Mouse (Mus musculus) left cerebral cortex, postnatal 14 days (tissue): Measurements from ENCODE around the gene Tnfsf14. TPM values are rescaled to one million over a fixed set of nuclear protein-coding genes. Genes with fewer than 3 reads are reported as not detected.

ENCODE experiments used
- DNase-seq, 2 experiments: peaks; one replicate each; pipeline ENCODE4 v3.0.0; 2021 to 2022; ENCODE audit warnings: low spot score in 2 of 2, mixed read lengths in 1 of 2
- intact Hi-C: fragments of 180-260 bp; cut with DNase I; formaldehyde crosslinking; loops from one replicate; pipeline ENCODE4 v1.15.1; 2025
- microRNA-seq, 2 experiments: library from miRNA; unstranded; fragments of <30 nt; microRNA quantifications; one replicate each; pipeline ENCODE4 v1.2.0; 2022
- total RNA-seq, 2 experiments: library from RNA; stranded (reverse); gene quantifications; 2 replicates each; pipeline ENCODE4 v1.2.3; 2021

Gene Tnfsf14
- total RNA-seq, 2 experiments from 2014 or later, result not detected

DNA sequence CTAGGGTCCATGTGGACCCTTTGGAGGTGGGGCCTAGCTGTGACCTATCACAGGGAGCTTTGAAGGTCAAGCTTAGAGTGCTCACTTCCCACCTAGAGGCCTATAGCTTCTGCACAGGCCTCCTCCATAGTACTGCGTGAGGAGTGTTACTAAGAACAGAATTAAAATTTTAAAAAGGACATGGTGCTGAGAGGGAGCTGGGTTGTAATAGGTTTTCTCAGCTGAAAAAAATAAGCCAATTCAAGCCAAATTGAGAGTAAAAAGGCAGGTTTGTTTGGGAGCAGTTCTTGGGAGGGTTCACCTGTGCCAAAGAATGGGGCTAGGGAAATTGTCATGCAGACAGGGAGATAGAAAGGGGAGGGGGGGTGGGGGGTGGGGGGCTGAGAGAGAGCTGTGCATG, 48.9 kb downstream of the Tnfsf14 start:
- DNase-seq, result no peak
- intact Hi-C loops, result no loop called here

DNA sequence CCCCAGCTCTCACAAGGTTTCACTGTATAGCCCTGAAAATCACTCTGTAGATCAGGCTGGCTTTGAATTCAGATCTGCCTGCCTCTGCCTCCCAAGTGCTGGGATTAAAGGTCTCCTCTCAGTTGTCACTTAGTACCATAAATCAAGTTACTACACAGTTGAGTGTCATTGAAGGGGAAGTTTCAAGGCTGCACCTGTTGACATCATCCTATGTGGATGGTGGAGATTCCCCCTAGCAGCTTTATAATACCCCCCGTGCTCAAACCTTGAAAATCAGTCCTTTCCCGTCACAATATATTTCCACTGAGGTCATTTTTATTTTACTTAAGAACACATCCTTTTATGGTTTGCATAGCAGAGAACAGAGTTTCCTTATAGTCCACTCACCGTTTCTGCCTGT, 50.3 kb downstream of the Tnfsf14 start:
- no peak for DNase-seq
- intact Hi-C loops, result no loop called here

- intact Hi-C loops, result no loop called here
- DNase-seq, result no peak
Observed at GRCm38 (mm10) chr17:57139708-57140107, 54.3 kb downstream of the Tnfsf14 start.

Small RNAs within 50 kb of the gene (microRNA-seq; reads per million reads assigned to microRNA genes)
- 0 reads per million in 2 experiments for gene Mir6978

Other genes starting within 250 kb of the Tnfsf14 start
- gene Acer1, start 212.1 kb downstream of the Tnfsf14 start, total RNA-seq, result not detected
- gene Clpp, start 203.9 kb downstream of the Tnfsf14 start, total RNA-seq, result 10 to 100 TPM; 49.6 to 58.2 TPM
- gene Alkbh7, start 196.8 kb downstream of the Tnfsf14 start, total RNA-seq, result 10 to 100 TPM; 19.9 to 26.0 TPM
- gene Pspn, start 194.2 kb downstream of the Tnfsf14 start, total RNA-seq, result not detected
- gene Gtf2f1, start 182.9 kb downstream of the Tnfsf14 start, total RNA-seq, result 10 to 100 TPM; 54.9 to 58.4 TPM
- under 1 TPM in 1 of 2 experiments, not detected in 1; 0.30 TPM for gene Gm17949, start 182.7 kb downstream of the Tnfsf14 start, total RNA-seq
- gene Khsrp, start 162.7 kb downstream of the Tnfsf14 start, total RNA-seq, result 100 to 1,000 TPM; 116 to 117 TPM
- gene Slc25a41, start 152.5 kb downstream of the Tnfsf14 start, total RNA-seq, result not detected
- 1 to 10 TPM in 1 of 2 experiments, not detected in 1; 1.6 TPM for gene Crb3, start 135.1 kb downstream of the Tnfsf14 start, total RNA-seq
- gene Slc25a23, start 134.3 kb downstream of the Tnfsf14 start, total RNA-seq, result 100 to 1,000 TPM; 361 to 364 TPM
- 1 to 10 TPM; 1.8 to 1.9 TPM for gene Dennd1c, start 115.7 kb downstream of the Tnfsf14 start, total RNA-seq
- gene Tubb4a, start 106.4 kb downstream of the Tnfsf14 start, total RNA-seq, result 100 to 1,000 TPM; 671 to 695 TPM
- under 1 TPM; 0.26 to 0.42 TPM for gene Tnfsf9, start 88.9 kb downstream of the Tnfsf14 start, total RNA-seq
- gene Cd70, start 44.4 kb downstream of the Tnfsf14 start, total RNA-seq, result not detected
- under 1 TPM; 0.46 to 0.53 TPM for gene C3, start 34.0 kb upstream of the Tnfsf14 start, total RNA-seq
- gene Gpr108, start 54.3 kb upstream of the Tnfsf14 start, total RNA-seq, result 10 to 100 TPM; 18.1 to 19.3 TPM
- gene Trip10, start 55.3 kb upstream of the Tnfsf14 start, total RNA-seq, result 1 to 10 TPM; 8.1 to 9.2 TPM
- 1 to 10 TPM; 4.2 to 5.4 TPM for gene Vav1, start 84.9 kb upstream of the Tnfsf14 start, total RNA-seq
- 1 to 10 TPM; 5.3 to 7.0 TPM for gene Adgre1, start 164.5 kb upstream of the Tnfsf14 start, total RNA-seq